Mouse (Mus musculus) layer of hippocampus, adult 8-10 months (tissue): ENCODE data around the gene Icos. TPM values are rescaled to one million over a fixed set of nuclear protein-coding genes. Genes with fewer than 3 reads are reported as not detected.
A peak's percentile ranks its signal among the peaks of the same experiment; 100 is the strongest.

Source experiments
- DNase-seq, 2 experiments: peaks; one replicate each; pipeline ENCODE4 v3.0.0; 2022; ENCODE audit warnings: low spot score in 2 of 2
- total RNA-seq, 4 experiments: library from RNA; stranded (reverse); gene quantifications; 2 replicates each; pipeline ENCODE4 v1.2.4; 2022

Gene Icos
- under 1 TPM in 2 of 4 experiments, not detected in 2; 0.11 to 0.32 TPM for total RNA-seq

DNA sequence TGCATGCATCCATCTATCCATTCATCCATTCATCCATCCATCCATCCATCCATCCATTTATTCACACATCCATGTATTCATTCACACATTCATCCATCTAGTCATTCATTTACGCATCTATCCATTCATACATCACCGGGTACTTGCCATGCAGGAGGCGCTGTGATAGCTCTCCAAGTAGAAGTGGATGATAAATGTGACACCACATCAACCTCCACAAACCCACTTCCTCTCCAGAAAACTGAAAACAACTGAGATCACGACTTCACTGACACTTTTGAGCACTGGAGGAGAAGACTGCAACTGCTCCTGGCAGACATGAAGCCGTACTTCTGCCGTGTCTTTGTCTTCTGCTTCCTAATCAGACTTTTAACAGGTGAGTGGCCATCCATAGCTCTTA, at the start of gene Icos:
Gene Icos, plus strand, starts transcription at position 287 of the 400 bp plus-strand sequence.
- DNase-seq: no peak

DNA sequence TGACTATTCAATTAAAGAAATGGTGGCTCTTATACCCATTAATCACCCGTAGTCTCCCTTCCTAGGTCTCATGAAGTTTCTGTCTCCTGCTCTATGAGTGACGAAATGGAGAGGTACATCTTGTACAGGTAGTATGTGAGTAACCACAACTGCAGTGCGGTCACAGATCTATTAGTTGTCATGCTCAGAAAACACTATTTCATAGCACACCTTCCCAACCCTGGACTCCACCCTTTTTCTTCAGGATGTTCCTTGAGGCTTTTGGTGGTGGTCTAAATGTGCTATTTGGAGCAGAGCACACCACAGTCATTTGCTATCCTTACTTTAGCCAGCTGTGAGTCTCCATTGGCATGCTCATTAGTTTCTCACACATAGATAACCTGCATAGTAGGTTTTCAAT, 48.7 kb upstream of the Icos start:
- no peak for DNase-seq

DNA sequence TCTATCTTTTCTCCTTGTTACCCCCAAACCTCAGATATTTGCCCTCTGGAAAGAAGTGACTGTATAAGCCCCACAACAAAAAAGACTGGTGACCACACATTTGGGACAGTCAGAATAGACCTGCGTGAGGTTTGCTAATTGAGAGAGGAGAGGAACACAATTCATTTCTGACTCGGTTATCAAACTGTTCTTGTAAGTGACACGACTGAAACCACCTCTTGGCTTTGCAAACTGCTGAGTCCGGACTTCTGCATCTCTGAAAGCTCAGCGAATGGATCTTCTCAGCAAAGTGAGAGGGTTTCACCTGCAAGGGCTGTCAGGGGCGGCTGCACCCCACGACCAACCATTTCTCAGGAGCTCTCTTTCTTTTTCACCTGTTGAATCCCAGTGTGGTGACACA, 47.3 kb upstream of the Icos start:
- DNase-seq: no peak

DNA sequence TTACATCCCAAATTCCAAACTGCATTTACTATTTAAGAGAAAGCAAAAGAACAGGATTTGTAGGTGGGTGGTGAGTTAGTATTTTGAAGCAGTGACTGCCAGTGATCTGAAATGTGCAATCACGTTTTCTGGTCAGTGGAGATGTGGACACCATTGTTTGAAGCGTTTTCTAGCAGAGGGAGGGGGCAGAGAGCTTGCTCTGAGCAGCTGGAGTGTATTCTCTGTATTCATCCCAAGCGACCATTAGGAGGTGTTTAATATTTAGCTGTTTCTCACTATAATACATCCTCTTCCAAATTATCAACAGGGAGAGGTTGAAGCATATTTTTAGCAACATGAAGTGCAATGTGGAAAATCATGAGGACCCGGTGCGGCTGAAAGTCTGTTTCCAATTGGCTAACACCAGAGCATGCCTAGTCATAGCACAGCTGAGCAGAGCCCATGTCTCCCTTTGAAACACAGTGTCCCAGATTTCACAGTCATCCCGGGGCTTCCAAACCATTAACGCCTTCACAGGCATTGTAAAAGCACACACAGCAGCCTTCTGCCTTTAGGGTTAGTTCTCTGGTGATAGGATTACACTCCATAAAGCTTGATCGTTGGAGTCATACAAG, 41.7 kb upstream of the Icos start:
- peak; percentile 23 to 28 for DNase-seq

GRCm38 (mm10) chr1:60936963-60937711, 40.6 kb upstream of the Icos start:
- no peak for DNase-seq

GRCm38 (mm10) chr1:60938256-60938655, 39.5 kb upstream of the Icos start:
- DNase-seq: no peak

DNA sequence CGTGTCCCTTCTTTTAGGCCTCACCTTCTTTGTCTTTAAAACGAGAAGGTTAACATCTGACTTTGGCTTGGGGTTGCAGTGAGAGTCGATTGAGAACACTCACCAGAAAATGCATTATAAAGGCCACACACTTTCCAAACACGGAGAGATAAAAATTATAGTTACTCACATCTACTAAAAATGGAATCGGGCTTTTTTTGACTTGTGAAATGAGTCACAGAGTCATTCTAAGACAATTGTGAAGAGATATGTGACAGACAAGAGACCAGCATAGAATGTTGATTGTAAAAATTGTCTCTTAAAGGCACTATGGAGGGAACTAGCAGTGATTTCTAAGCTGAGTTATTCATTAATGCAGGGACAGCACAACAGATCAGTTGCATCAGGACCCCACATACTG, 38.8 kb upstream of the Icos start:
- DNase-seq: no peak

DNA sequence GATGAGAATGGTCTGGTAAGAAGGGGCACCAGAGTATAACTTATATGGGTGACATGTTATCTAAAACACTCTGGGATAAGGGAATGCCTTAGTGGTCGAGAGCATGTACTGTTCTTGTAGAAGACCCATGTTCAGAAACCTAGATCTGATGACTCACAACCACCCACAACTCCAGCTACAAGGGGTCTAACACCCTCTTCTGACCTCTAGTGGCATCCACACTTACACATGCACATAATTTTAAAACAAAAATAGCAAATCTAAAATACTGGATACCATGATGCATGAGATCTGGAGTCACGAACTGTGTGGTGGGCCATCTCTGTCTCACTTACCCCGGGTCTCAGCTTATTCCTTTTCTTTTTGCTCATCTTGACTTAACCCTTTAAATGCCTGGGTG, 37.7 kb upstream of the Icos start:
- DNase-seq: no peak

- no peak for DNase-seq
Measured at GRCm38 (mm10) chr1:60940620-60941019, 37.1 kb upstream of the Icos start.

DNA sequence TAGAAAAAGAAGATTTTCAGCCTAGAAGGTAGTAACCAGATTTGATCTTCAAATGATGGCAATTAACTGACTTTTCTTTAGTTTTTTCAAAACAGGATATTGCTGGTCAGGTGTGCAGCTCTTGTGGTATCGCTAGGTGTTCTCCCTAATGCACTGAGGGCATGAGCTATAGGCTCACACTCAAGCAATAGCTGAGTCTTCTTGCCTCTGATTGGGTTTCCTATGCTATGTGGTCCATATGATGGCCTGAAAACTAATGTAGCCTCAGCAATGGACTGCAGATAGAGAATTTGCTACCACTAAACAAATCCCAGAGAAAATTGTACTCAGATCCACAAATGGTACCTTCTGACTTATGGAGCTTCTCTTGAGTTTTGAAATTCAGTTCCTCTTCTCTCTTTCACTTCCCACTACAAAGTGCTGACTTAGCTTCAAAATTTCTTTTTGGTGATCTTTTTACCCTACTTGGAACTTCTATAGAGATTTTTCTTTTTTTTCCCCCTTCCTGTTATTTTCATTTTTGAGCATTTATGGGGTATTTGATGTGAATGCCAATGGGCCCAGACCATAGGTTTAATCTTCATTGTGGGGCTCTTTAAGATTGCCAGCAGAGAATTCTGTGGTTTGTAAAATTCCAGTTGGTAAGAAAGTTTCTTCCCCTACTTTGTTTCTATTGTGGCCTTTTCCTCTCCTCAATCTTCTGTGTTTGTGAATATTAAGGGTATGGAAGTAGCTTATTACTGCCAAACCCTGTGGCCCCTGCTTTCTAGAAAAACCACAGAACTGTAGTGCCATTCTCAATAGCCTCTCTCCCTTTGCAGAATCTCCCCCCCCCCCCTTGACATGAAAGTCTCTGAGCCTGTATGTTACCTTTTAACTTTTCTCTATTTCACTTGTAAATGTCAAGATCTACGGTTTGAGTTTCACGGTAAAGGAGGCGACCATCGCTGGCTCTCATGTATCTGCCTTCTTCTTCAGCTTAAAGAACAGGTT, 36.4 kb upstream of the Icos start:
- DNase-seq: no peak

DNA sequence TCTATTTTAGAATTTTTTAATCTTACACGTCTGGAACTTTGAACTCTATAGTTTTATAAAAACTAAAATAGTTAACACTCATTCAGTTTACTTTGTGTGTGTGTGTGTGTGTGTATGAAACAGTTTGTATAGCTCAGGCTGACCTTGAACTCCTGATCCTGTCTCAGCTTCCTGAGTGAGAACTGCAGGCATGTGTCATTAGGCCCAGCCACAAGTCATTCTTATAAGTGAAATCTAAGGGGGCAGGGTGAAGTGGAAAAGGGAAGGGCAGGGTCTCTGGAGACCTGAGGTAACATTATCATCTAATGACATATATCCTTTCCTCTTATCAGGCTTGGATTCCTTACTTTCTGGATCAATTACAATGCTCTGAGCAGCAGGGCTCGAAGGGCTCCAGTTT, 34.8 kb upstream of the Icos start:
- no peak for DNase-seq

DNA sequence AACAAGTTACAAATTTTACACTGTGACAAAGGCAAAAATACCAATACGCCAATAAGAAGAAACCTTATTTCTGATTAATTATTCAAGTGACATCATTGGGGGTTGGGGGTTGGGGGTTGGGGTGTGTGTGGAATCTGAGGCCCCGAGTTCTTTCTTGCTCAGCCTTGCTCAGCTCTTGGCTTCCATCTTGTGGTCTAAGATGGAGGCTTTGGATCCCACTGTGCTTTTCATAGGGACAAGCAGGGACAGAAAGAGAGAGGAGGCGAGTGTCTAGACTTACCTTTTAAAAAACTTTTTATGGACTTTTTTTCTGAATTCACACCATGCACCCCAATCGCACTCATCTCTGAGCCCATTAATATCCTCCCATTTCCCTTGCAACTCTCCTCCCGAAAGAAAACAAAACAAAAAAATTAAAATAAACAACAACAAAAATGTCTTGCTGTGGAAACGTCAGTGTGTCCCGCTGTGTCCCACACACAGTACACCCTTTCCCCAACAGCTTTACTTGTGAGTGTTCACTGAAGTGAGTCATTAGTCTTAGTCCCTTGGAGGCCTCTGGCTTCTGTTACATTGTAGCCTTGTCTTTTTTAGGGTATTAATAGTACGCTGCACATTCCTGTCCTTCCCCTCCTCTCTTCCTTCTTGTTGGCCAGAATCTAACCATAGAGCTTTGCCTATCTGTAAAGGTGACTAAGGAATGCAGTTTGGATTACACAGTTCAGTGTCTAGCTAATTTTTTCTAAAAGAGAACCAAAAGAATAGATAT, 31.9 kb upstream of the Icos start:
- DNase-seq: no peak

DNA sequence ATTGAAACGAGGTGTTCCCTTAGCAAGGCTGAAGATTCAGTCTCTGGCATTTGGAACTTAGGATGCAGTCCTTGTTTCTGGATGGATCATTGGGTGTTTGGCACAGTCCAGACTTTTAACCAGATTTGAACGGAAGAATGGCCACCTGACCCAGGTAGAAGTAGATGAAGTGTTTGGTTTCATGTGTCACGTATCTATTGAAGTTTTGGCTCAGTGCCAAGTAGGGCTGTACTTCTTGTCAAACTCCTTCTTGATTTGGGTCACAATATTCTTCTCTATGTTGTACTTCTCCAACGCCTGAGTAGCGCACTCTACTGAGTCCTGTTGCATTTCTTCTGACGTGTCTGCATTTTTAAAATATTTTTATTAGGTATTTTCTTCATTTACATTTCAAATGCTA, 29.6 kb upstream of the Icos start:
- no peak for DNase-seq

GRCm38 (mm10) chr1:60952958-60953357, 24.8 kb upstream of the Icos start:
- DNase-seq: no peak

GRCm38 (mm10) chr1:60953686-60954085, 24.0 kb upstream of the Icos start:
- DNase-seq: no peak

- DNase-seq: no peak
Measured at GRCm38 (mm10) chr1:60954759-60955158, 23.0 kb upstream of the Icos start.

- no peak for DNase-seq
Measured at GRCm38 (mm10) chr1:60955186-60955585, 22.5 kb upstream of the Icos start.

DNA sequence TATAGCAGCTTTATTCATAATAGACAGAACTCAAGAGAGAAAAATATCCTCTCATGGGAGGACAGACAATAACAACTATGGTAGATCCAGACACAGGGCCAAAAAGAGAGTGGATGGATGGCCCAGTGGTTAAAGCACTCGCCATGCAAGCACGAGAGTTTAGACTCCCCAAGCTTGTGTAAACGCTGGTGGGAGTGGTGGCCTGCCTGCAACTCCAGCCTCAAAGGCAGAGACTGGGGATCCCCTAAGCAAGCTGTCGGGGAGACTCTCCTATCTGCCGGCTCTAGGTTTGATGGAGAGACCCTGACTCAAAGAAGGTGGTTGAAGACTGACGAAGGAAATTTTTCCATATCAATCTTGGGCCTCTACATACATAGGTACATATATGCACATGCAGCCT, 21.5 kb upstream of the Icos start:
- no peak for DNase-seq

- no peak for DNase-seq
Measured at GRCm38 (mm10) chr1:60958287-60958686, 19.4 kb upstream of the Icos start.

DNA sequence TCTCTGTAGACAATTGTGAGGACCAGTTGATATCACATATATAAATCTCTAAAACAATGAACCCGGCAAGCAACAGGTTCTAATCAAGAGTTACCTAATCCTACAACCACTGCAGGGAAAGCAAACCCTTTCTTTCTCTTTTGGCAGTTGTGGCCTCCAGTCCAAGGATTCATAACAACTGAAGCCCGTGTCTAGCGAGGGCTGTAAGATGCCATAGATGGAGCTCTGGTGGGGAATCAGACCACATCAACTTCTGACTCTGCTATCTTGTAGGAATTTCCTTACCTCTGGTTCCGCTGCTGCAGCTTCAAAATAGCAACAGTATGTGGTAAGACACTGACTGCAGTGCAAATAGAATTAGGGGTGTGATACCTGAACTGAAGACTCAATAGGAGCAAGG, 18.5 kb upstream of the Icos start:
- DNase-seq: no peak

- no peak for DNase-seq
Measured at GRCm38 (mm10) chr1:60960451-60960850, 17.3 kb upstream of the Icos start.
